Mouse (Mus musculus): ENCODE data around the gene Gon4l. TPM values are rescaled to one million over a fixed set of nuclear protein-coding genes. Genes with fewer than 3 reads are reported as not detected.
A peak's percentile ranks its signal among the peaks of the same experiment; 100 is the strongest.
"Not testable (repeated sequence)": the region's sequence is repeated elsewhere in the genome, so short reads cannot be mapped to it uniquely, and the experiment has no call there.

Gon4l gene
- polyA plus RNA-seq, 1 experiment from 2014 or later, result 3.6 TPM

- Histone ChIP-seq H3K27me3 (no peaks in the 10 kb centered on the region), H3K27ac (no peak overlapping the region), H3K4me3 (replicated peaks) (no peak overlapping the region), H3K36me3 (peaks cover 73% of the 10 kb centered on the region), H3K9ac (no peak overlapping the region), H3K9me3 (replicated peaks) (no peaks in the 10 kb centered on the region), H3K4me1 (replicated peaks) (no peaks in the 10 kb centered on the region), H3K4me2 (no peak overlapping the region)
- ATAC-seq (ENCODE audit: low read depth) (no peak), DNase-seq (no peak)
- WGBS (ENCODE audit: insufficient replicate concordance), result 79% methylated on average over 6 of the region's 6 CpGs
These were observed 20.8 kb downstream of the Gon4l start for GRCm38 (mm10) chr3:88855837-88856236.

DNA sequence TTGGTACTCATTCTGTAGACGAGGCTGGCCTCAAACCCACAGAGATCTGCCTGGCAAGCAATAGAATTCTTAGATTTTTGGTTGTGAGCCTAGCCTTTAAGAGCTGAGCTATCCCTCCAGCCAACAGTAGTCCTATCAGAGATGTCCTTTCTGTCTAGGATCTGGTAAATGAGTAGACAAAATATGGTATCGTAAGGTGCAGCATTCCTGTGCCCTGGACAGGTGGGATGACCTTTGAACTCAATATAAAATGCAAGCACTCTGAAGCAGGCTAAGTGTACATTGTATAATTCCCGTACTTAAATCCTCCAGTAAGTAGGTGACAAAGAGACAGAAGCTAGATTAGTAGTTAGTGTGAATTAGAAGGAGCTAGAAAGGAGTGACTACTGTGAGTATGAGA is 27.1 kb downstream of the Gon4l start:
- Histone ChIP-seq H3K36me3 (peaks cover 88% of the 10 kb centered on the region), H3K4me1 (replicated peaks) (no peaks in the 10 kb centered on the region), H3K4me3 (replicated peaks) (no peak overlapping the region), H3K4me2 (no peak overlapping the region), H3K27me3 (no peaks in the 10 kb centered on the region), H3K9me3 (replicated peaks) (no peaks in the 10 kb centered on the region), H3K27ac (no peak overlapping the region), H3K9ac (no peak overlapping the region)
- ATAC-seq (ENCODE audit: low read depth) (no peak), DNase-seq (no peak)
- WGBS (ENCODE audit: insufficient replicate concordance), result 80% methylated on average over 3 of the region's 3 CpGs

- H3K36me3 ChIP-seq, result peaks cover 45% of the 10 kb centered on the region
- H3K9me3 ChIP-seq (replicated peaks); ATAC-seq (ENCODE audit: low read depth); H3K4me3 ChIP-seq (replicated peaks); H3K4me2 ChIP-seq; H3K27ac ChIP-seq; DNase-seq; H3K4me1 ChIP-seq (replicated peaks); H3K9ac ChIP-seq; H3K27me3 ChIP-seq: not testable (repeated sequence)
- no CpG with 5 or more reads among the region's 3 CpGs for WGBS (ENCODE audit: insufficient replicate concordance)
These were observed 31.7 kb downstream of the Gon4l start for GRCm38 (mm10) chr3:88866735-88867134.

GRCm38 (mm10) chr3:88867177-88867576 is 32.1 kb downstream of the Gon4l start:
- WGBS (ENCODE audit: insufficient replicate concordance), result no CpG with 5 or more reads among the region's 8 CpGs
- not testable (repeated sequence) for H3K4me2 ChIP-seq; H3K9me3 ChIP-seq (replicated peaks); ATAC-seq (ENCODE audit: low read depth); DNase-seq; H3K4me1 ChIP-seq (replicated peaks); H3K9ac ChIP-seq; H3K27ac ChIP-seq; H3K27me3 ChIP-seq; H3K4me3 ChIP-seq (replicated peaks)
- peaks cover 41% of the 10 kb centered on the region for H3K36me3 ChIP-seq

GRCm38 (mm10) chr3:88868449-88868848 is 33.4 kb downstream of the Gon4l start:
- not testable (repeated sequence) for H3K27ac ChIP-seq; H3K4me1 ChIP-seq (replicated peaks); H3K4me3 ChIP-seq (replicated peaks); H3K9me3 ChIP-seq (replicated peaks); H3K9ac ChIP-seq; ATAC-seq (ENCODE audit: low read depth); DNase-seq; H3K4me2 ChIP-seq; H3K27me3 ChIP-seq
- peaks cover 29% of the 10 kb centered on the region for H3K36me3 ChIP-seq
- 93% methylated on average over 3 of the region's 4 CpGs for WGBS (ENCODE audit: insufficient replicate concordance)

DNA sequence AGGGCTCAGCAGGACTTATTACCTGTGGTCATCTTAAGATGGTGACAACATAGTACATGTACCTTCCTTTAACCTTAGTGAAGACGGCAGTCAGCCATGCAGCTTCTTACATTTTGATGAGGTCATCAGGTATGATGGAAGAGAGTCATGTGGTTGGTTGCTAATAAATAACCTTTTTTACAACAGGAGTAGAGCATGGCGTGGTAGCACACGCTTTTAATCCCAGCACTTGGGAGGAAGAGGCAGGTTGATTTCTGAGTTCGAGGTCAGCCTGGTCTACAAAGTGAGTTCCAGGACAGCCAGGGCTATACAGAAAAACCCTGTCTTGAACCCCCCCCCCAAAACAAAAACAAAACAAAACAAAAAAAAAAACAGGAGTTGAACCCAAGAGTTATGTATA is 47.5 kb downstream of the Gon4l start:
- 87% methylated on average over 4 of the region's 4 CpGs for WGBS (ENCODE audit: insufficient replicate concordance)
- not testable (repeated sequence) for H3K27ac ChIP-seq; H3K4me2 ChIP-seq; DNase-seq; H3K4me1 ChIP-seq (replicated peaks); H3K9me3 ChIP-seq (replicated peaks); H3K4me3 ChIP-seq (replicated peaks); ATAC-seq (ENCODE audit: low read depth); H3K27me3 ChIP-seq; H3K9ac ChIP-seq
- peaks cover 15% of the 10 kb centered on the region for H3K36me3 ChIP-seq

- WGBS (ENCODE audit: insufficient replicate concordance), result 82% methylated on average over 7 of the region's 7 CpGs
- not testable (repeated sequence) for H3K9me3 ChIP-seq (replicated peaks); ATAC-seq (ENCODE audit: low read depth); H3K4me1 ChIP-seq (replicated peaks); H3K4me3 ChIP-seq (replicated peaks); DNase-seq; H3K9ac ChIP-seq; H3K27me3 ChIP-seq; H3K27ac ChIP-seq; H3K4me2 ChIP-seq
- peaks cover 26% of the 10 kb centered on the region for H3K36me3 ChIP-seq
These were observed 58.0 kb downstream of the Gon4l start for GRCm38 (mm10) chr3:88893011-88893410.

DNA sequence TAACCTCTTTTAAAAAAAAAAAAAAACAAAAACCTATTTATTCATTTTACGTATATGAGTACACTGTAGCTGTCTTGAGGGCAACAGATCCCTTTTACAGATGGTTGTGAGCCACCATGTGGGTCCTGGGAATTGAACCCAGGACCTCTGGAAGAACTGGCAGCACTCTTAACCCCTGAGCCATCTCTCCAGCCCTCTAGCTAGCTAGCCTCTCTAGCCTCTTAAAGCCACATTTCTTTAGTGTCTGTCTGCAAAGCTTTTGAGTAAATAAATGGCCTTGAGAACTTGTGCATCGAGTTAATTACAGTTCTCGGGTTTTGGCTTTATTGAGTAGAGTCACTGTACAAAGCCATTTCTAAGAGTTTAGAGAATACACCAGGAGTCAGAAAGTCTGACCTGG is 69.8 kb downstream of the Gon4l start:
- Histone ChIP-seq H3K9ac (no peak overlapping the region), H3K36me3 (peaks cover 83% of the 10 kb centered on the region), H3K4me1 (replicated peaks) (no peaks in the 10 kb centered on the region), H3K4me3 (replicated peaks) (no peak overlapping the region), H3K27ac (no peak overlapping the region), H3K4me2 (no peak overlapping the region), H3K27me3 (no peaks in the 10 kb centered on the region), H3K9me3 (replicated peaks) (no peaks in the 10 kb centered on the region)
- DNase-seq, result no peak
- WGBS (ENCODE audit: insufficient replicate concordance), result 79% methylated on average over 3 of the region's 3 CpGs
- no peak for ATAC-seq (ENCODE audit: low read depth)

DNA sequence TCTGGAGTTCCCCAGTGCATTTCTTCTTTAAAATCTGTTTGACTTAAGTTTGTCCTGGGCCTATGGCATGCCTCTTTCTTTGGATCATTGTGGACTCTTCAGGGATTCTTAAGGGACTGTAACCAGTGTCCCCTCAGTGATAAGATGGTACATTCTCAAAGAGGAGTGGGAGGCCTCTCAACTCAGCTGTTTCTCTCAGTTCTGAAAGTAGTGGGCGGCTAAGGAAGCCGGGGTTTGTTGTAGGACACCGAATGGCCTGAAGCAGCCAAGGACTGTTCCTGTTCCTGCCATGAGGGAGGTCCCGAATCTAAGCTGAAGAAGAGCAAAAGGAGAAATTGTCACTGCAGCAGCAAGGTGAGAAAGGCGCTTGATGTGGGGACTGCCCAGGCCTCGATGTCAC is 70.2 kb downstream of the Gon4l start:
- Histone ChIP-seq H3K4me3 (replicated peaks) (no peak overlapping the region), H3K9me3 (replicated peaks) (no peaks in the 10 kb centered on the region), H3K4me2 (no peak overlapping the region), H3K9ac (no peak overlapping the region), H3K36me3 (peaks cover 87% of the 10 kb centered on the region), H3K27me3 (no peaks in the 10 kb centered on the region), H3K27ac (no peak overlapping the region), H3K4me1 (replicated peaks) (no peaks in the 10 kb centered on the region)
- WGBS (ENCODE audit: insufficient replicate concordance), result 72% methylated on average over 6 of the region's 6 CpGs
- ATAC-seq (ENCODE audit: low read depth) (no peak), DNase-seq (no peak)

DNA sequence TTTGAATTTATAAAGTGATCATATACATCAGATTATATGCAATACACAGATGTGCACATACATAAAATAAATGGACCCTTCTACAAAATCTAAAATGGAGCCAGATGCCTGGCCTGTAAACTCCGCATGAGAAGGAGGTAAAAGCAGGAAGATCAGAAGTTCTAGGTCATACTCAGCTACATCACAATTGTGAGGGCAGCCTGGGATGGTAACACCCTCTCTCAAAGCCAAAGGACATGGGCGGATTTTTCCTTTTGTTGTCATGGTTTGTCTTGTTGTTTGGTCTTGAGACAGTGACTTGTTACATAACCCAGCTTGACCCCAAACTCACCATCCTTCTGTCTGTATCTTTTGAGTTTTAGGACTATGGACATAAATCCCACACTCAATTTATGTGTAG is 70.7 kb downstream of the Gon4l start:
- no peaks in the 10 kb centered on the region for H3K27me3 ChIP-seq
- ATAC-seq (ENCODE audit: low read depth), result no peak
- H3K27ac ChIP-seq, result no peak overlapping the region

GRCm38 (mm10) chr3:88906393-88907159 is 71.5 kb downstream of the Gon4l start:
- DNase-seq (no peak), ATAC-seq (ENCODE audit: low read depth) (no peak)
- Histone ChIP-seq H3K4me1 (replicated peaks) (no peaks in the 10 kb centered on the region), H3K27me3 (no peaks in the 10 kb centered on the region), H3K4me3 (replicated peaks) (no peak overlapping the region), H3K4me2 (no peak overlapping the region), H3K9ac (no peak overlapping the region), H3K27ac (no peak overlapping the region), H3K9me3 (replicated peaks) (no peaks in the 10 kb centered on the region), H3K36me3 (peaks cover 97% of the 10 kb centered on the region)
- 77% methylated on average over 6 of the region's 6 CpGs for WGBS (ENCODE audit: insufficient replicate concordance)

More for the DNA sequence above, 70.7 kb downstream of the Gon4l start:
- no peak for DNase-seq
- no peaks in the 10 kb centered on the region for H3K4me1 ChIP-seq (replicated peaks)
- H3K36me3 ChIP-seq, result peaks cover 93% of the 10 kb centered on the region
- H3K9ac ChIP-seq, result no peak overlapping the region
- H3K4me3 ChIP-seq (replicated peaks), result no peak overlapping the region
- H3K9me3 ChIP-seq (replicated peaks), result no peaks in the 10 kb centered on the region
- no peak overlapping the region for H3K4me2 ChIP-seq
- WGBS (ENCODE audit: insufficient replicate concordance), result 79% methylated on average over 2 of the region's 2 CpGs

DNA sequence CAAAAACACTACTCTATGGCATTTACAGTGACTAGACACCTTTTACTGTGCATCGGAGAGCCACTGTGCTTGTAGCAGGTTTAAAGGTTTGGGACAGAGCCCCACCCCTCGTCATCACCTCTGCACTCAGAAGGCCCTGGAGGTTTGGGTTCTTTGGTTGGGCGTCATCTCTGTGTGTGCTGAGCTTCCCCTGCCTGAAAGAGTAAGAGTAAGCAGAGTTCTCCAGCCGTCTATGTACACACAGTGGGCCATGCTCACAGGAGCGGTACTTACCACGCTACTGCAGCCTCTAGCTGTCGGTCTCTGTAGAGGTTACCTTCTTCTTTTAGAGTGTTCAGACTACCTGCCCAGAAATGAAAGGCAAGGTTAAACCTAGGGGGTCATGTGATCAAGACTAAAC is 77.6 kb downstream of the Gon4l start:
- no peaks in the 10 kb centered on the region for H3K9me3 ChIP-seq (replicated peaks)
- no peak overlapping the region for H3K27ac ChIP-seq
- no peak for DNase-seq
- peak overlapping the region; percentile 80; the same call in 1 of the 2 replicates for H3K9ac ChIP-seq
- H3K4me3 ChIP-seq (replicated peaks), result peak overlapping the region; percentile 72
- H3K36me3 ChIP-seq, result peaks cover 51% of the 10 kb centered on the region
- no peak for ATAC-seq (ENCODE audit: low read depth)
- peak overlapping the region; percentile 97 for H3K4me2 ChIP-seq
- 75% methylated on average over 7 of the region's 7 CpGs for WGBS (ENCODE audit: insufficient replicate concordance)
- no peaks in the 10 kb centered on the region for H3K27me3 ChIP-seq
- peaks cover 22% of the 10 kb centered on the region for H3K4me1 ChIP-seq (replicated peaks)
